In the genomic region with DNA sequence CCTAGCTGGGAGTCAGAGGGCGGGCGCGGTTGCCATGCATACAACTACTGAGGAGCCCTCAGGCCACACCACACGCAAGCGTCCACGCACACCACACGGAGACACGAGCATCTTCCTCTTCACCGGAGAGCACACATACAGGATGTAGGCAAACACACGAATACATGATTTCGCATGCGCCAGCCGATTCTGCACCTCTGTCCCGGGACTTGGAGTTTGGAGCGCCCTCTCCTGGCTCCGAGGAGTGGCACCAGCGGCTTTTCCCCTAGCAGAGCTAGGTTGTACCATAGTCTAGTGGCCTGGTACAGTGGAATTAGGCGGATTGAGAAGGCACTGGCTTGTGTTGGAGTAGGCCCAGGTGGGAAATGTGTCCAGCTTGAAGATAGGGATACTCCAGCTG, we compare ENCODE assay signal across 7 mouse cellular contexts. TPM values are rescaled to one million over a fixed set of nuclear protein-coding genes. Genes with fewer than 3 reads are reported as not detected.
A peak's percentile ranks its signal among the peaks of the same experiment; 100 is the strongest.
DNase-seq lines count a peak whose midpoint lies in the region; ATAC-seq and TF ChIP-seq lines count a peak whose summit lies in the region.

No protein-coding gene starts in this region.

- peak overlapping the region; percentile 33 for H3K4me2 ChIP-seq in hindbrain, postnatal 0 days (ENCODE audit: low read depth, low read length)
- peak overlapping the region; percentile 59 for H3K4me2 ChIP-seq in limb, embryonic 12.5 days
- peak overlapping the region; percentile 54 for H3K4me2 ChIP-seq in midbrain, embryonic 14.5 days (ENCODE audit: low read length)

- no peaks in the 10 kb centered on the region for H3K9me3 ChIP-seq in hindbrain, postnatal 0 days (ENCODE audit: low read length)
- no peaks in the 10 kb centered on the region for H3K9me3 ChIP-seq in limb, embryonic 12.5 days
- H3K9me3 ChIP-seq in midbrain, embryonic 14.5 days (ENCODE audit: control insufficient read depth, low read length): no peaks in the 10 kb centered on the region

- H3K4me3 ChIP-seq in hindbrain, postnatal 0 days (ENCODE audit: low read length): no peak overlapping the region
- H3K4me3 ChIP-seq in limb, embryonic 12.5 days (replicated peaks): peak overlapping the region; percentile 30
- H3K4me3 ChIP-seq in midbrain, embryonic 14.5 days (replicated peaks; ENCODE audit: low read depth, low read length): peak overlapping the region; percentile 19

- 14% methylated on average over 18 of the region's 18 CpGs for WGBS in hindbrain, postnatal 0 days
- 10% methylated on average over 18 of the region's 18 CpGs for WGBS in limb, embryonic 12.5 days
- WGBS in midbrain, embryonic 14.5 days: 7% methylated on average over 18 of the region's 18 CpGs

- no peak overlapping the region; the same call in 1 of the 2 replicates for H3K9ac ChIP-seq in hindbrain, postnatal 0 days (replicated peaks; ENCODE audit: low read length)
- H3K9ac ChIP-seq in limb, embryonic 12.5 days (replicated peaks): peak overlapping the region; percentile 44; the same call in 1 of the 2 replicates
- peak overlapping the region; percentile 16; the same call in 1 of the 2 replicates for H3K9ac ChIP-seq in midbrain, embryonic 14.5 days (replicated peaks; ENCODE audit: low read length)

- peak; percentile 82 for TF ChIP-seq CTCF in hindbrain, postnatal 0 days (IDR thresholded peaks at IDR 0.05; ENCODE audit: low read depth)

- no peaks in the 10 kb centered on the region for H3K36me3 ChIP-seq in hindbrain, postnatal 0 days (ENCODE audit: insufficient read depth, low read length)
- H3K36me3 ChIP-seq in limb, embryonic 12.5 days: no peaks in the 10 kb centered on the region
- no peaks in the 10 kb centered on the region for H3K36me3 ChIP-seq in midbrain, embryonic 14.5 days (ENCODE audit: control insufficient read depth, insufficient read depth, low read length)

- H3K27me3 ChIP-seq in hindbrain, postnatal 0 days (ENCODE audit: insufficient read depth, low read length): no peaks in the 10 kb centered on the region
- peaks cover 9% of the 10 kb centered on the region; the same call in 1 of the 2 replicates for H3K27me3 ChIP-seq in limb, embryonic 12.5 days
- no peaks in the 10 kb centered on the region for H3K27me3 ChIP-seq in midbrain, embryonic 14.5 days (ENCODE audit: control insufficient read depth, insufficient read depth, low read length)

- DNase-seq in NIH3T3 (ENCODE audit: low read depth): peak; percentile 74
- peak; percentile 71 for DNase-seq in cerebellum, adult 18-20 months
- DNase-seq in forelimb bud, embryonic 11.5 days (ENCODE audit: low read depth, low spot score): peak; percentile 77
- DNase-seq in hindbrain, postnatal 0 days (ENCODE audit: low spot score): peak; percentile 87
- DNase-seq in midbrain, embryonic 14.5 days: peak; percentile 90
- DNase-seq in spleen, postnatal 10 days (ENCODE audit: low spot score in 2 of 2): peak; percentile 51 to 81

- H3K27ac ChIP-seq in hindbrain, postnatal 0 days: no peak overlapping the region
- H3K27ac ChIP-seq in limb, embryonic 12.5 days: no peak overlapping the region
- H3K27ac ChIP-seq in midbrain, embryonic 14.5 days (replicated peaks; ENCODE audit: low read depth, low read length): no peak overlapping the region

- no peaks in the 10 kb centered on the region for H3K4me1 ChIP-seq in hindbrain, postnatal 0 days (ENCODE audit: insufficient read depth, low read length)
- peaks cover 9% of the 10 kb centered on the region for H3K4me1 ChIP-seq in limb, embryonic 12.5 days (replicated peaks)
- 0 out of 2 replicates have a peak, but pooled peaks cover 7% of the 10 kb centered on the region for H3K4me1 ChIP-seq in midbrain, embryonic 14.5 days (ENCODE audit: control insufficient read depth, insufficient read depth, low read length)

- peak; percentile 60 for ATAC-seq in hindbrain, postnatal 0 days
- ATAC-seq in limb, embryonic 12.5 days (ENCODE audit: insufficient number of reproducible peaks, insufficient read depth, low FRiP score, low TSS enrichment, low read depth): 0 out of 2 replicates have a peak, but pooled peaks have one; percentile 45
- ATAC-seq in midbrain, embryonic 14.5 days (ENCODE audit: low FRiP score, low TSS enrichment): no peak

RNA-seq across cellular contexts. Expression of a gene that starts 11.0 kb away (rescaled TPM):
- total RNA-seq in hindbrain, postnatal 0 days (2014; rRNA removed): not detected in 2 replicates
- not detected in 2 replicates for polyA plus RNA-seq in hindbrain, postnatal 0 days (2015; fragmentation: Nextera tagmentation; extraction: Ambion mirVana)
- polyA plus RNA-seq in limb, embryonic 12.5 days (2016; fragmentation: Nextera tagmentation; extraction: Ambion mirVana): not detected in 2 replicates
- not detected in 2 replicates for polyA plus RNA-seq in midbrain, embryonic 14.5 days (2014; fragmentation: Nextera tagmentation; extraction: Ambion mirVana)

RNA-seq across cellular contexts. Expression of a gene that starts 24.6 kb away (rescaled TPM):
- total RNA-seq in hindbrain, postnatal 0 days (2014; rRNA removed): 0.10 TPM in 1 of 2 replicates, not detected in the other
- not detected in 2 replicates for polyA plus RNA-seq in hindbrain, postnatal 0 days (2015; fragmentation: Nextera tagmentation; extraction: Ambion mirVana)
- polyA plus RNA-seq in limb, embryonic 12.5 days (2016; fragmentation: Nextera tagmentation; extraction: Ambion mirVana): not detected in 2 replicates
- polyA plus RNA-seq in midbrain, embryonic 14.5 days (2014; fragmentation: Nextera tagmentation; extraction: Ambion mirVana): not detected in 2 replicates

RNA-seq across cellular contexts. Expression of a gene that starts 54.1 kb away (rescaled TPM):
- 125 and 154 TPM in 2 replicates for total RNA-seq in hindbrain, postnatal 0 days (2014; rRNA removed)
- polyA plus RNA-seq in hindbrain, postnatal 0 days (2015; fragmentation: Nextera tagmentation; extraction: Ambion mirVana): 76.2 and 82.0 TPM in 2 replicates
- polyA plus RNA-seq in limb, embryonic 12.5 days (2016; fragmentation: Nextera tagmentation; extraction: Ambion mirVana): 94.8 and 96.3 TPM in 2 replicates
- 78.3 and 98.1 TPM in 2 replicates for polyA plus RNA-seq in midbrain, embryonic 14.5 days (2014; fragmentation: Nextera tagmentation; extraction: Ambion mirVana)
